Mouse (Mus musculus): ENCODE measurements at regions not wholly inside any gene's neighbourhood (a gene's known extent, or its start where the extent isn't known, plus 50 kb on each side); places are given as distances from the start of the nearest gene placed in this dataset.

DNA sequence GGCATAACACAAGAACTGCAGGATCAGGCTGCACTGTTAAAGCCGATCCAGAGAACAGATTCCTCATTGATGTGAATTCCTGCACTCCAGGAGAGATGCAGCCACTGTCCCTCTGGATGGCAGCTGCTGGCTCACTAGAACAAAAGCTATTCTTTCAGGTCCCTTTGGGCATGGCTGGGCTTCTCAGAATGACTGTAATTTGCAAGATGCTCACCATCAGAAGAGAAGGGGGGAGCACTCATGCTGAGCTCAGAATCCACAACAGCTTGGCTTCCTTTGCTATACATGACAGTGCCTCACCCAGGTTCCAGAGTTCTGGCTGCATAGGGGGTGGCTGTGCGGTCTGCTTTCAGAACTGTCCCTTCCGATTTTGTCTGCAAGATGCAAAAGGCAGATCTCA lies 57.8 kb upstream of the Chd6 start:
- TF ChIP-seq CTCF (IDR thresholded peaks at IDR 0.05; ENCODE audit: control insufficient read depth, insufficient read depth, low read length) = no peak
- TF ChIP-seq POLR2A (IDR thresholded peaks at IDR 0.05; ENCODE audit: borderline replicate concordance, control insufficient read depth, low read depth, low read length) = no peak
